Mouse (Mus musculus) cortical plate, adult 2 months (tissue): ENCODE results near the gene Sox6.

ENCODE experiments used
- CTCF ChIP-seq: fragments of 200-500 bp; IDR thresholded peaks from 2 replicates; pipeline ENCODE4 v1.5.1; 2011; ENCODE audit warnings: mild to moderate bottlenecking, control low read depth, low read length; ENCODE audit not compliant: insufficient read depth; ENCODE audit errors: extremely low read depth
- POLR2A ChIP-seq: fragments of 200-500 bp; IDR thresholded peaks from 2 replicates; pipeline ENCODE4 v1.6.1; 2011; ENCODE audit warnings: mild to moderate bottlenecking, low read length, control low read depth; ENCODE audit not compliant: insufficient read depth; ENCODE audit errors: extremely low read depth

DNA sequence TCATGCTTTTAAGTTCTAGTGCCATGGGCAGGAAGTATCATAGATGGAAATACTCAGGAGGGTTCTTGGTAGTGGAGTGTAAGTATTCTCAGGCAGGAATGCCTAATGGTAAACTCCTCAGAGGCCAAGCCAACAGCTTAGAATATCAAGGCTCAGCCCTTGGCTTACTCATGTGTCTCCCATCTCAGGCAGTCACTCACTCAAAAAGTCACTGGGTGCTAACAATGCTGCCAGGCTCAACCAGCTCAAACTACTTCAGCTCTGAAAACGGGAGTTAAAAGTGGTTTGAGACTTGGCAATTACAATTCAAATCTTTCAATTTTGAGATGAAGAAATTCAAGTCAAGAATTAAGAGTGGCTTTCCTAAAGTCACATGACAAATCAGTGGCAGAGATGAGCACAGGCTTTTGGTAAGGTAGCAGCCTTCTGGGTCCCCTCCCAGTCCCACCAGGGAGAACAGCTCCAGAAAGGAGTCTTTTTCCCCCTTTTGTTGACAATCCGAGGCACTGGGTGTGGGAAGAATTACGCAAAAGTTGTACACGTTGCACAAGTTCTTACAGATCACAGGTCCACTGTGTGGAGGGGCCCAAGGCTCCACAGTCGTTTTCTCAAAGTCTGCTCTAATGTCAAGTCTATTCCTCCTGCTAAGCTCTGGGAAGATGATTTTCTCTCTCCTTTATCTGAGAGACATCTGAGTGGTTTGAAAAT lies 249.3 kb downstream of the Sox6 start:
- TF ChIP-seq POLR2A (no peak), CTCF (no peak)
